Mouse (Mus musculus) cortical plate, adult 2 months (tissue): Measurements from ENCODE around the gene Il6st.

ENCODE experiments used
- CTCF ChIP-seq: fragments of 200-500 bp; IDR thresholded peaks from 2 replicates; pipeline ENCODE4 v1.5.1; 2011; ENCODE audit warnings: mild to moderate bottlenecking, control low read depth, low read length; ENCODE audit not compliant: insufficient read depth; ENCODE audit errors: extremely low read depth
- POLR2A ChIP-seq: fragments of 200-500 bp; IDR thresholded peaks from 2 replicates; pipeline ENCODE4 v1.6.1; 2011; ENCODE audit warnings: mild to moderate bottlenecking, low read length, control low read depth; ENCODE audit not compliant: insufficient read depth; ENCODE audit errors: extremely low read depth

- TF ChIP-seq POLR2A (no peak), CTCF (no peak)
Observed at GRCm38 (mm10) chr13:112425181-112425654, 38.7 kb upstream of the Il6st start.
